Mouse (Mus musculus) heart, adult 8-10 months (tissue): ENCODE results near the gene Tmem158. TPM values are rescaled to one million over a fixed set of nuclear protein-coding genes. Genes with fewer than 3 reads are reported as not detected.

Experiments
- DNase-seq: peaks from one replicate; pipeline ENCODE4 v3.0.0; 2022; ENCODE audit warnings: low spot score
- total RNA-seq, 4 experiments: library from RNA; stranded (reverse); gene quantifications; 2 replicates each; pipeline ENCODE4 v1.2.4; 2022

Tmem158 gene
- total RNA-seq: 1 to 10 TPM; 3.8 to 5.3 (median 4.5) TPM

- peak; percentile 68 for DNase-seq
Measured at GRCm38 (mm10) chr9:123260611-123261021, at the start of gene Tmem158. Tmem158 (minus strand) TSS chr9:123260764.

DNA sequence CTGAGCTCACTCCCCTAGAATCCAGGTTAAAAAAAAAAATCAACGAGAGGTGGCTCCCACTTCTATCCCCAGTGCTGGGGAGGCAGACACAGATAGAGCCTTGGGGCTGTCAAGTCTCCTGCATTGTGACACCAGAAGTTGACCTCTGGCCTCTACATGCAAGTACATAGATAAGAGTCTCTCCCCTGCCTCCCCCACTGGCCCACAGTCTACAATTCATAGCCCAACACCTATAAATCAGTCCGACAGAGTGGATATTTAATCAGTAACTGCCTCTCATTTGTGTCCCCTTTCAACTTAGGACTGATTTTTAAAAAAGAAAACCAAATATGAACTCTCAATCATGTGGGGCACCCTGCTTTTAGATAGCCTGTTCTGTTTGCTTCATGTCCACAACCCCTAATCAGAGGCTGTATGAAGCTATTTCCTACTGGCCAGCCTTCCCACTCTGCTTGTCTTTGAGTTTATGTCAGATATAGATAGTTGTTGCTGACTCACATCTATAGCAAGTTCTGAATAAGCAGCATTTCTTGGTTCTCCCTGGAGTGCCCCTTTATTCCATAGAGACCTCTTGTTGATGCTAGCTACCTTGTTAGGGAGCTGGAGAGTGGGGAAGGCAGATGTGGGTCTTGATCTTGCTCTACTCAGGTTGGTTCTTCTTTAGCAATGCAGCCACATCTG, 49.3 kb upstream of the Tmem158 start:
- no peak for DNase-seq

DNA sequence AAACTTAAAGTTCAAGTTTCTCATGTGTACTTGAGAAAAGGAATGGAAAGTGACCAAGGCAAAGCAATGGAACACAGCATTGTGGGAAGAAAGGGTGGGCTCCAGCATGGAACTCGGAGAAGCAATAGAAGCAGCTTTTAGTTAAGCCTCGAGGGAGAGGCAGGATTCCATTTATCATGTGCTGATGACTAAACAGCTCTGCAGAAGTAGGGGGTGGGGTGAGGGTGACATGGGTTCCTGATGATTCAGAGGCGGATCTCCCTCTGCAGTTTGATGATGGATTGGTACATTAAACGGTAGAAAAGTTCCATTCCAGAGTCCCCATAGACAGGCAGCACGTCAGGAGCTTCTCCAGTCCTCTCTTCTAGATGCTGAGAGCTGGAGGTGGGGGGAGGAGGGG, 48.5 kb upstream of the Tmem158 start:
- DNase-seq: no peak

DNA sequence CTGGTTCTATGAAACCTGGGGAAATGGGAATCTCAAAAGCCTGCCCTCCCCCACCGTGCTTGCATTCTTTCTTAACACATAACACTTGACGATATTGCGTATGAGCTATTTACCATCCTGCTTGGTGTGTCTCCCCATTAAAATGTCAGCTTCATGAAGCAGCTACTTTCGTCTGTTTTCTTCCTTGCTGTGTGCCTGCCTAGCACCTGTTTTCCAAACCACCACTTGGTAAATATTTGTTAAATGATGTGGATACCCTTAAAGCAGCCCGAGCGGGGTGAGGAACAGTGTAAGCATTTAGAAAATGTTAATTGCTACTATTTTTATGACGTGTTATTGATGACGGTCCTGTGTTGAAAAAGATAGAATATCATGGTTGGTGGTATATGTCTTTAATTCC, 44.4 kb upstream of the Tmem158 start:
- DNase-seq: no peak

- no peak for DNase-seq
Measured at GRCm38 (mm10) chr9:123303952-123304351, 43.4 kb upstream of the Tmem158 start.

GRCm38 (mm10) chr9:123302759-123303313, 42.3 kb upstream of the Tmem158 start:
- DNase-seq: no peak

DNA sequence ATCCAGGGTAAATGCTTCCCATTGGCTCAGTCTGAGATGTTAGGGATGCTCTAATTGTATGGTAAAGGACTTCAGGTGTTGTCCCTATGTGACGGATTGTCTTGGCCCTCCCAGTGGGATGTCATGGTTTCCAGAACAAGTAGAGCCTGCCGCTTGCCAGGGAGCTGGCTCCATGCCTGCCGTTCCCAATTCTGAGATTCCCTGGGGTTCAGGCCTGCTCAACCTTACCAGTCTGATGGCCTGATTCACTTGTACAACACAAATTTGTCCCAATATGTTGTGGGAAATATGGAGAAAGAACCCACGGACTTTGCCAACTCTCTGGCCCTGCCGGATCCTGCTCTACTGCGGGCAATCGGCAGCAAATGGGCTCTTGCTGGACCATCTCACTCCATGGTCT, 37.3 kb upstream of the Tmem158 start:
- DNase-seq: no peak

DNA sequence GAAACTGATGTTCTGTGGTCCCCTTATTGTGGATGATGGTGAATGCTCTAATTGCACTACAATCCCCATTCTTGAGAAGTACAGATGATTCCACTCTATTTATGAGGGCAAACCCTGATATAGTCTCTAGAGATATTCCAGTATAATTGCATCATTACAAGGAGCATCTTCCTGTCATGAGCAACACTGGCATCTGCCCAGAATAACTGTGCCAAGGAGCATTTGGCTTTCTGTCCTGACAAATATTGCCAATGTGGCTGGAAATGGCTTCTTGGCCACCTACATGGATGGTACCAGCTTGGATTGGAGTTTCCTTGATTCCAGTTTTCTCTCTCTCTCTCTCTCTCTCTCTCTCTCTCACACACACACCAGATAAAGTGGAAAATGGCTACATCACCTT, 35.7 kb upstream of the Tmem158 start:
- DNase-seq: no peak

DNA sequence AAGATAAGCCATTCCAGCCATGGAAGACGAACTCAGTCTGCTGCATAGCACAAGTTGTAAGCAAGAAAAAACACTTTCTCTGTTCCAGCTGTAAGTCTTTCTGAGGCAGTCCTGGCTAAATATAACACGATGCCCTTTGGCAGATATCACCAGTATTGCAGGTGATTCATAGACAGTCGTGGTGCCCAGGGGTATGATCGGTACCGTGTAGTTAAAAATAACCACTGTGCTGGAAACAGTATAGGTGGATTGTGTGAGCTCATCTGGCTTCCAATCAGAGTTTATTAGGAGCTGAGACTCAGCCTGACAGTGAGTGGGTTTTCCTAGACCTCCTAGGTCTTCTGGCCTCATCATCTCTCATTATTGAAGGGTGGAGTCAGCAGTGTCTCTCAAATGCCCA, 34.0 kb upstream of the Tmem158 start:
- DNase-seq: peak; percentile 15

- no peak for DNase-seq
Measured at GRCm38 (mm10) chr9:123288378-123288777, 27.8 kb upstream of the Tmem158 start.

DNA sequence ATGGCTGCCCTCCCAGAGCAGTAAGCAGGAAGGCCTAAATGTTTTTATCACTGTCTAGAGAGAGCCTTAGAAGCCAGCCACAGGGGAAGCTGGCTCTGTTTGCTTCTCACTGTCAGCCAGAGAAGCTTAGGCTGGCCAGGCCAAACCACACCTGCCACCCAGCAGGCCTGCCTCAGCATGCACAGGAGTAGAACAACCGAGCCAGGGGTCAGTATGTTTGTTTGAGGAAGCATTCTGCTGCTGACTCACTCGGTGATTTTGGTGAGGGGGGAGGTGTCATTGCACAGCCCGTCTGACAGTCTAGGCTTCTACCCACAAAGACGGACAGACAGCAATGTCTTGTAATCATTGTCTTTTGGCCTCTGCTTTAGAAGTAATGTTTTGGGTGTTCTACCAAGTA, 25.1 kb upstream of the Tmem158 start:
- DNase-seq: no peak

- no peak for DNase-seq
Measured at GRCm38 (mm10) chr9:123280775-123281174, 20.2 kb upstream of the Tmem158 start.

- no peak for DNase-seq
Measured at GRCm38 (mm10) chr9:123278003-123278402, 17.4 kb upstream of the Tmem158 start.

- no peak for DNase-seq
Measured at GRCm38 (mm10) chr9:123275373-123275772, 14.8 kb upstream of the Tmem158 start.

- DNase-seq: no peak
Measured at GRCm38 (mm10) chr9:123274674-123275073, 14.1 kb upstream of the Tmem158 start.

DNA sequence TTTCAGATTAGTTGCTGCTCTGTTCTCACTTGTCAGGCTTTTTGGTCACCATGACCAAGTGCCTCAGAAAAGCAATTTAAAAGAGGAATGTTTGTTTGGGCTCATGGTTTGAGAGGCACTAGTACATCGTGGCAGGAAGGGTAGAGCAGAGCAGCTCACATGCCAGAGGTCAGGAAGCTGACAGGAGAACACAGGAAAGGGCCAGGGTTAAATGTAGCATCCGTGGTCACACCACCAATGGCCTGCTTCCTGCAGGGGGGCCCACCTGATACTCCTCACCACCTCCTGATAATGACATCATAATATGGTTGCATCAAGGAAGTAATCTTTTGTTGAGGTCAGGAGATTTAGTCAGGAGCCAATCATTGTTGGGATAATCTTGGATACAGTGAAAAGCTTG, 13.3 kb upstream of the Tmem158 start:
- no peak for DNase-seq

GRCm38 (mm10) chr9:123271552-123271951, 11.0 kb upstream of the Tmem158 start:
- DNase-seq: no peak

DNA sequence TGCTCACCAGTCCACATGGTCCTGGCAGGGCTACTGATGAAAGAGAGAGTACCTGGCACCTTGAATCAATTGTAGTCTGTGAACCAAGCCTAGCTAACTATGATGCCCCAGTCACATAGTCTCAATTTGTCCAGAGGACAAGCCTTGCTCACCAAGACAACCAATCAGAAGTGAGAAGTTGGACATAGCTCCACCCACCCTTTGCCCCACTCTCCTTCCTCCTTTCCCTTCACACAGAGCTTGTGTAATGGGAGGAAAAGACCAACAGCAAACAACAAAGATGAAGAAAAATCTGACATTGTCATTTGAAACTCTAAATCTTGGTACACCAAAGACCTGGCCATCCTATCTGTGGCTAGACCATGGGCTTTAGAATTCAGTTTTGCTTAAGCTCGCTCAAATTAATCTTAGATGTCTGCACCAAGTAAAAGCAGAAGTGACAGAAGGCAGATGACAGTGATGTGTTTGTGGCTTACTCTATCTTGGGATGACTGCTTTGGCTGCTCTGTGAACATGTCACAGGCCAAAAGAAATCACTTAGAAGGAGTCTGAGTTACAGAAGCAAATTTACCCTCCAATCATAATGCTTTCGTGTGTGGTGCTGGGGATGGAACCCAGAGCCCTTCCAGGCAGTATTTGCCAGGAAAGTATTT, 9.5 kb upstream of the Tmem158 start:
- DNase-seq: no peak

GRCm38 (mm10) chr9:123259896-123260610, 511 bp downstream of the Tmem158 start:
- no peak for DNase-seq

- DNase-seq: peak; percentile 66
Measured at GRCm38 (mm10) chr9:123259461-123259895, 1.1 kb downstream of the Tmem158 start.

DNA sequence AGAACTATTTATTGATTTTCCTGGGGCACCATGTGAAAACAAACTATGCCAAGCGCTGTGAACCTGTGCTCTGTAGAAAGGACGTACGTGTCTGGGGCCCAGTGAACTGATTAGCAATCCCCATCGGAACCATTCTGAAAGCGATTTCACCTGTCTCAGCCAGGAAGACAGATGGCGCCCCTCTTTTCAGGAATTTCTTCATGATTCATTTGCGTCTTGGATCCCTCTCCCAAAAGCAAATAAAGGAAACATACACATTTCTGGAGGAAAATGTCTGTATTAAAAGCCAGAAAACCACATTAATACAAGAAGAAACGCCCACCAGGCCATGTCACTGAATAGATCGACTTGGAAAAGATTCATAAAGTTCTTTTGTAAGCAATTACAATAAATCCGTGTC, 1.8 kb downstream of the Tmem158 start:
- DNase-seq: no peak

GRCm38 (mm10) chr9:123255736-123256135, 4.8 kb downstream of the Tmem158 start:
- no peak for DNase-seq
